Mouse (Mus musculus) MEL-GATA-1-ER (cell line): ENCODE data around the gene Dgcr2.

Experiments
- DNase-seq: peaks from one replicate; pipeline ENCODE4 v3.0.0-alpha.2; 2012; ENCODE audit warnings: low read depth; ENCODE audit errors: extremely low read depth

Dgcr2 gene

GRCm38 (mm10) chr16:17848928-17849327, 49.4 kb downstream of the Dgcr2 start:
- DNase-seq: peak; percentile 23

- no peak for DNase-seq
Observed at GRCm38 (mm10) chr16:17848431-17848830, 49.9 kb downstream of the Dgcr2 start.

DNA sequence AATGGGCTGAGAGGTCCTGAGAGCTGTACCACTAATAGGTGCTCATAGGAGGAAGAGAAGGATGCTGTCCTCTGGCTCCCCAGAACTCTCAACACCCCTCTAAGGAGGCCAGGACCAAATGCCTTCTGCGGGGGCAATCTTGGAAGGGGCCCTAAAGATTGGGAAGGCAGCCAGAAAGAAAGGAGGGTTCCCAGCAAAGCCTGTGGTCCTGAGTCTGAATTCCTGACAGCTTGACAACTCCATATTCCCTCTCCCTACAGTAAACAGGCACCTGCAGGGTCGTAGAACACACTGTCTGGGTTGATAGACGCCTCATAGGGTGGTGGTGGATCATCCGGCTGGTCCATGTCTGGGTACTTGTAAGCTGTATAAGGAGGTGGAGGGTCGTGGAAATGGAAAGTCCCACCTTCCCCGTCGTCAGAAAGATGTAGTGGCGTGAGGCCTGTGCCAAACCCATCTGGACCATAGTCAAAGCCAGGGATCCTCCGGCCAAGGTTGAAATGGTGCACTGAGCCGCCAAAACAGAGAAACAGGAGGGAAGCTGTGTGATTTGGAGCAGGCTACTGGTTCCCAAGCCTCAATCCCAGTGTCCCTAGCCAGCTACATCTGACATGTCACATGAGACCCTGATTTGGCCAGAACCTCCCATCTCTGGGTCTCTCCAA, 54.5 kb downstream of the Dgcr2 start:
- no peak for DNase-seq

DNA sequence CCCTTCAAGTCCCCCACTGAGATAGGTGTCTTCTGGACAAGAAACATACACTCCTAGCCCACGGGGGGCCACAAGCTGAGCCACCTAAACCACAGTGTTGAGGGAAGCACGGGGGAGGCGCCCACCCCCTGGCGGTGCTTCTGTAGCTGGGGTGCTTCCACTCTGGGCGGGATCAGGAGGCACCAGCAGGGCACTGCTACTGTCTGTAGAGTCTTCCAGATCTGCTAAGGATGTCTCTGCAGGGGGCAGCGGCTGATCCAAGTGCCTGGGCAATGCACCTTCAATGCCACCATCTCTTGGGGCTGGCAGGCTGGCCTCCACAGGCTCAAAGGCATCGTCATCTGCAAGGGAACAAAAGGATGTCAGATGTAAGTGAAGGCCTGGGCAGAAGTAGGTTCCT, 55.9 kb downstream of the Dgcr2 start:
- no peak for DNase-seq

DNA sequence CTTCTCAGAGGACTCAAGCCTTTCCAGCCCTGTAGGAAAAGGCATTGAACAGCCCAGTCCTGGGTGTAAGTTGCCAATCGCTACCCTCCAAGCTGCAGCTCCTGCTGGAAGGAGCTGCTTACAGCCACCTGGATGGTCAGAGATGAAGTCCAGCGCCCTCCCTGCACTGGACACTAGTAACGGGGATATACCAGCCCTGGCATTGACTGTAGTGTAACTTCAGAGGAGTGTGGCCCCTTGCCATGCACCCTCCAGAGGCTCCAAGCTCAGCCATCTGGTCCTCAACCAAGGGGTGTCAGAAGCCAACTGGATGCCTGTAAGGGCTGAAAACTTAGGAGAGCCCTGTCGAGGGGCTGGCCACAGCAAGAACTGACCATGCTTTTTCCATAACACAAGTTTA, 58.4 kb downstream of the Dgcr2 start:
- DNase-seq: no peak

DNA sequence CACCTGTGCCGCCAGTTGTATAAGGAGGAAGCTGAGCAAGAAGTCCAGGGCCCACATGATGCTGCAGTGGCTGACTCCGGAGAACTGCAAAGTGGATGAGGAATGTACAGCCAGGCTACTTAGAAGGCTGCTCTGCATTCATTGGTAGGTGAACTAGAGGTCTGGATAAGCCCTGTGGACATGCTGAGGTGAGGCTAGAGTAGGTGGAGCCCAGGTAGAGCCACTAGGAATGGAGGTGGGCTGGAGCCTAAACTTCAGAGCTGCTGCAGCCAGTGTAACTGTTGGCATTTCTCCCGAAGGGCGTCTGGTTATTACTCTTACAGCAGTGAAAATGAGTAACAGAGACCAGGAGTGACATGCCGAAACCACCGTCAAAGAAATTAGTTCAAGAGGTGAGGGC, 60.3 kb downstream of the Dgcr2 start, which contains the start of gene Car15:
Gene Car15 (minus strand): TSS at position 314 of the 400 bp plus-strand sequence.
- no peak for DNase-seq

DNA sequence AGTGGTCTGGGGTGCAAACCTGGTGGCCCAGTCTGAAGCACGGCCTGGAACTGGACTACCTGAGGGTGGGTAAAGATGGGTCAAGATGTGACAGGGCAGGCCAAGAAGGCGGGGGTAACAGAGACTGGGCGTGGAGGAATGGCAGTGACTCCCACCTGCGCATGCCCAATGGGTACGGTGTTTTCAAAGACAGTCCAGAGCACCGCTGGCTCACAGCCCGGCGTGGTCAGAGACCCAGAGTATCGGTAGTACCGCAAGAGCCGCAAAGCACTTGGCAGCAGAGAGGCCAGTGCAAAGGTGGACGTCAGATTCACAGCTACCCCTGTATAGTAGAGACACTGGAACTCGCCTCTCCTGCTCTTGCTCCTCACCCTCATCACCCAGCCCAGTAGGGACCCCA, 62.9 kb downstream of the Dgcr2 start:
- no peak for DNase-seq

DNA sequence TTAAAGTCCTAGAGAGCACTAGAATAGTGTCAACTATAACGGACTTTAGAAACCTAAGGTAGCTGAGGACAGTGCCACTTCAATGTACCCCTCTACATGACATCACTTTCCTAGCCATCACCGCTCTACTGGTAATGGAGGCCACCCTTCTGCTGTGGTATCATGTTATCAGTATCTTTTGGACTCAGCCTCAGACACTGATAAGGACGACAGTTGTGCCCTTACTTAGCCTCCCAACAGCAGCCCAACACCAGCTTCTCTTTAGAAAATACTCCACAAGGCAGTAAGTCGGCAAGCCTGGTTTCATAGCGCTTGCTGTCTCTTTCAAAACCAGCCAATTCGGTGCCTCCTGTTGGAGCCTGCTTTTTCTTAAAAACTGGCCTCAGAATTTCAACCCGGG, 63.8 kb downstream of the Dgcr2 start:
- no peak for DNase-seq

DNA sequence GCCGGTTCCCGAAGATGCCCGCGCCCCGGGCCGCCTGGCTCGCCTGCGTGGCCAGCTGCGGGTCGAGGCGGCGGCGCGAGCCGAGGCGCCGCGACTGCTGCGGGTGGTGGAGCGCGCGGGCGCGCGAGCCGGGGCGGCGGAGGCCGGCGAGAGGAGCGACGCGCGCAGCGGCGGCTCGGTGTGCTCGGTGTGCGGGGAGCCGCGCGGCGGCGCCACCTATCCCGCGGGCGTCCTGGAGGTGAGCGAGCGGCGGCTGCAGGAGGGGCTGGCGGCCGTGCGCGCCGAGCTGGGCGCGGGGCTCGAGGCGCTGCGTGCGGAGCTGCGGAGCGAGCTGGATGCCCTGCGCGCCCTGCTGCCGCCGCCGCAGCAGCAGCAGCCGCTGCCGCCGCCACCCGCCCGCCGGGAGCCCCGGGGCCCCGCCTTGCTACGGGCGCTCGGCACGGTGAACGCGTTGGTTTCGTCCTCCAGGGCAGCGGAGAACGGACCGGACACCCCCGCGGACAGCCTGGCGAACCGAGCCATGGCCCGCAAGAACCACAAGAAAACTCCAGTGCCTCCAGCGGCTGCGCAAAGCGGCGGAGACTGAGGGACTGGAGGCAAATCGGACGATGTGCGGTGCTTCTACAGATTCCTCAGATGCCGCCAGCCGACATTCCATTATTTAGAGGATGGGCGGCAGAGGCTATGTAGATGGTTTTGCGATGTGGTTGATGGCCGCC, 64.5 kb downstream of the Dgcr2 start:
- no peak for DNase-seq

DNA sequence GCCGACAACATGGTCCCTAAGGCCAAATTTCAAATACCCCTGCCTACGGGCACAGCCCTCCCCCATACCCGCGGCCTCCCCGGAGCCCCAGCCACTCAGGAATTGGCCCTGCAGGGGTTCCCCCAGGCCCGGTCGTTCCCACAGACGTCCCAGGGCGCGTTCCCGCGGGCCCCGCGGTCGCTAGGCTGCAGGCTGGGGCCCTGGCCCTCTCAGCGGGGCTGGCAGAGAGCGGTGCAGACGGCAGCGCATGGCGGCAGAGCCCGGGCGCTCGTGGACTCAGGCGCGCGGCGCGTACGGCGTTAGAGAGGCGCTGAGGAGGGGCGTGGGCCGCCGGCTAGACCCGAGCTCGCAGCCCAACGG, 65.1 kb downstream of the Dgcr2 start:
- DNase-seq: no peak

DNA sequence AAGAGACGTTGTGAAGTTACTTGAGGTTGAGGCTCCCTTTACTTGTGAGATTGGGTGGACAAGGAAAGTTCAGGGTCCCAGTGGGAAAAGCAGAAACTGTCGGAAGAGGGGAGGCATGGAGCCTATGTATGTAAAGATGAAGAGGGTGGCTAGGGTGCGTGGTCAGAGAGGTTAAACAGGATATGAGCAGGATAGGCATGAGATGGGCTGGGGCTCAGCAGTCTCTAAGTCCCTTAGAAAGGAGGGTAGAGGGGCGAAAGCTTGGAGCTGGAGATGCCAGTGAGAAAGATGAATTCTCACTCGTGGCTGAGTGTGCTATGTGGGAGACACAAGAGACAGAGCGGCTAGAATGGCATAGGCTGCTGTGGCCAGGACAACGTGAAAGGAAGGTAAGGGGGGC, 65.5 kb downstream of the Dgcr2 start, which contains the start of gene B830017H08Rik:
Gene B830017H08Rik (plus strand): TSS at position 301 of the 400 bp plus-strand sequence.
- DNase-seq: no peak

DNA sequence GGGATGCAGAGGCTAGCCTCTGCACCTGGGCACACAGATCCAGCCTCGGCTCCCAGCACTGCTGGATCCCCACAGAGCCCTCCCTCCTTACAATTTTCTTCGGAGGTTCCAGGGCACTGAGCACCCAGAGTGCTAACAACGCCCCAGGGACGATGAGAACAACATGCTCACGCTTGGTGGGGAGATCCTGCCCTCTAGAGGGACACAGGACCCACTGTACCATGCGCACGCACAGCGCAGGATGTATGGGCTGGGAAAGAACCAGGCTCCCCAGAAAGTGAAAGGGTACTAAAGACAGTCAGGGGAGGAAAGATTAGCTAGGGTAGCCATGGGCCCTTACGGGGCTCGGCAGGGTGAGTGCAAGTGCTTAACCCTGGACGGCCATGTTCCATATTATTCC, 66.6 kb downstream of the Dgcr2 start:
- DNase-seq: no peak

DNA sequence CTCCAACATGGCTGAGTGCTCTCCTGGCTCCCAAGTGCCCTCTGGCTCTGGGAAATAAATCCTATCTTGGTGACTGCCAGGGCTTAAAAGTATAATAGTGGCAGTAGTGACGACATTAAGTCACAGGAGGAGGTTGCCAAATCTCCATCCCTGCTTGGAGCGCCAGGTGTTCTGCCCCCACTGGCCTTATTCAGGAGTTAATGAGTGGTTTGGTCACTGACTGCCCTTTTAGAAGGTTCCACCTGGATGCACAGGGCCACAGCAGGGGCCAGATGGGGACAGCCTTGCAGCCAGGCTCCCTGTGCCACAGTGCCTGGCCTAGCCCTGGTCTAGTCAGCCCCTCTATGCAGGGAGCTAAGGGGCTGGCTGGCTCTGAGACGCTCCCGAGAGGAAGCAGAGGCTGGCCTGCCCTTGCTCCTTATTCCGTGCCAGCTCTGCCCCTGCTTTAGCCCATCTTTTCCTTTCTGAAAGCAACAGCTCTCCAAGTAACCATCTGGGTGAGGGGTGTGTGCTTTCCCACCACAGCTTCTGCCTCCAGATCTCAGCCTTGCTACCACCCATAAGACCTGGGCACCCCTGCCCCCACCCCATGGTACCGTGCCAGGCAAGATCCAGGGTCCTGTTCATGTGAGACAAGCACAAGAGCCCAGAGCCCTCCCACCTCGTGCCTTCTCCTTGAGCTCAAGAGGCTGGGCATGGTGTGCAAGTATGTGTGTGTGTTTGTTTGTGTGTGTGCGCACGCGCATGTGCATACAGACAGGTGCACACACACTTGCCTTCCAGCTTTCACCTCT, 67.8 kb downstream of the Dgcr2 start:
- DNase-seq: no peak

DNA sequence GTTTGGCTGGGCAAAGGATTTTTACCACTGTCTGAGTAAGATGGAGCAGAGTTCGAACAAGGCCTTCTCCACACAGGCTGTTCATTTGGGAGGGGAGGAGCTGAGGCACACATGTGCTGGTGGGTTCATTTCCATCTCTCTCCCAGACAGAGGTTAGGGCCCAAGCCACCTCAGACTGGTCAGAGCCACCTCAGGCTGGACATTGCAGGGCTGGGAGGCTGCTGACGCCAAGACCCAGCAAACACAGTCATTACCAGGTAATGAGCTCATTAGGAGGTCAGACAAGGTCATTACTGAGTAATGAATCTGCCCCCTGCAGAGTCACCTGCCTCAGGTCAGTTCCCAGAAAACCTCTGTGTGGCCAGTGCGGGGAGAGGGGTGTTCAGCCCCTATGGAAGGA, 69.5 kb downstream of the Dgcr2 start:
- no peak for DNase-seq

GRCm38 (mm10) chr16:17828229-17828628, 70.1 kb downstream of the Dgcr2 start:
- DNase-seq: peak; percentile 50

DNA sequence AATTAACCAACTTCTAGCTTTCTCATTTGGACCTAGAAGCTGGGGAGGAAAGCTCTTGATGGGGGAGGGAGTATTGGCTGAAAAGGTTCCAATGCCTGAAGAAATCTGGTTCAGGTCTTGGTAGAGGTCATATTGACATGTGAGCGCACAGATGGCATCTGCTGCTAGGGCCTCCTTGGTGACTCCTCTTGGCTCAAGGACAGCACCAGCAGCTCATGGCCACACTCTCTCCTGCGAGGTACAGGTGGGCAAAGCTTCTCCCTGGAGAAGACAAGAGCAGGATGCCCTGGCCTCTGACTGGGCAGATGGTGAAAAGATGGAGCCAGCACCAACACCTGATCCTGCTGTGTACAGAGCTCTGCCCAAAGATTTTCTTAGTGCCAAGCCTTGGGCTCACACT, 71.9 kb downstream of the Dgcr2 start:
- DNase-seq: no peak

- no peak for DNase-seq
Observed at GRCm38 (mm10) chr16:17816528-17816927, 81.8 kb downstream of the Dgcr2 start.

- peak; percentile 68 for DNase-seq
Observed at GRCm38 (mm10) chr16:17815411-17816402, 82.7 kb downstream of the Dgcr2 start.

DNA sequence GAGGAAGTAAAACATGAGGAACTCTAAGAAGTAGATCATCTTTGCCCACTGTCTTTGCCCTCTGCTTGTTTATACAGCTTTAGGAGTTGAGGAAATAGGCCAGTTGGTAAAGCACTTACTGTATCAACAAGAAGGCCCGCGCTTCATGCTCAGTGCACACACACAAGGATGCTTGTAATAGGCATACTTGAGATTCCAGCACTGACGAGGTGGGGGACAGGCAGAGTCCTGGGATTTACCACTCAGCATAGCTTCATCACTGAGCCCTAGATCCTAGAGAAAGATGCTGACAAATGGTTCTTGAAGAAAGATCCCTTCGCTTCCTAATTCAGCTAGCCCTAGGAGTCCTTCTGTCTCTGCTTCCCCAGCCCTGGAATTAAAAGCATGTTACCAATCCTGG, 85.2 kb downstream of the Dgcr2 start:
- DNase-seq: no peak

DNA sequence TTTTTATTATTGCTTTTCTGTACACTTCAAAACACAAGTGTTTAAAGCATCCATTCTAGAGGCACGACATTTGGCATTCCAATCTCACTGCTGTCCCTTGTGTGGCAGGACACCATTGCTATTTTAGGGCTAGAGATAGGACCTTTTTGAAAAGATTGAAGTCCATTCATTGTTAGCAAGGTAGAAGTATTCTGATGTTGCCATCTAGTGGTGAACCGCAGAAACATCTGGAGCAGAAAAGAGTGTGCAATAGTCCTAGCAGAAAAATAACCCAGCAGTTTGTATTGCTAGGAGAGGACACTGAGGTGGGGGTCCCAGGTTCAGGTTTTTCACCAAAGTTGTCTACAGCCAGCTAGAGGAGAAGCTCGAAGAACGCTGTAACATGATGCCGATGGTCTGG, 86.2 kb downstream of the Dgcr2 start:
- peak; percentile 42 for DNase-seq

DNA sequence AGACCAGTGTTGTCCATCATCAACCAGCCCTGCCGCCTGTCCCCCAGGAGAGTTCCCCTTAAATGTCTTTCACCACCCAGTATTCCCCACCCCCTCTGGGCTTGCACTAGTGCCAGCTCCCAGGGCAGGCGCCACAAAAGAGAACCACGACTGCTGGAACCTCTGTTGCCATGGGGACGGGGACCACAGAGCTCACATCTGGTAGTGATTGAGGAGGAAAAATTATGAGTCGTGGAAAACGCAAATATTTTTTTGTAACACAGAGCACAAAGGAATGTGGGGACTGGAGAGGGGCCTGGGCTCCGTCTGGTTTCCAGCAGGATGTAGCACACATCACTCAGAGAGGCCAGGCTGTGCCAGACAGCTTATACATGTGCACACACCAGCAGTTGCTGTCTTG, 88.7 kb downstream of the Dgcr2 start:
- DNase-seq: no peak
